Mouse (Mus musculus) CH12.LX (cell line): ENCODE measurements around the gene Pde6b.

Source experiments
- CTCF ChIP-seq, 2 experiments: IDR thresholded peaks in 1 of 2; conservative IDR thresholded peaks in 1 of 2; 2 replicates each; pipeline ENCODE4 v1.5.1; 2011 to 2012; ENCODE audit warnings: low read depth in 2 of 2, low read length in 2 of 2, improper control_type of control experiment in 1 of 2, inconsistent platforms in 1 of 2, mild to moderate bottlenecking in 1 of 2, moderate library complexity in 1 of 2
- MAX ChIP-seq: IDR thresholded peaks from 2 replicates; pipeline ENCODE4 v1.6.1; 2011; ENCODE audit warnings: low read length, improper control_type of control experiment
- MAZ ChIP-seq: IDR thresholded peaks from 2 replicates; pipeline ENCODE4 v1.6.1; 2012; ENCODE audit warnings: low read depth, mild to moderate bottlenecking, inconsistent platforms, low read length, improper control_type of control experiment, moderate library complexity
- MEF2A ChIP-seq: IDR thresholded peaks from 2 replicates; pipeline ENCODE4 v1.6.1; 2014; ENCODE audit warnings: low read depth, mild to moderate bottlenecking, inconsistent platforms, low read length, improper control_type of control experiment, borderline replicate concordance
- MYC ChIP-seq: IDR thresholded peaks from 2 replicates; pipeline ENCODE4 v1.6.1; 2011; ENCODE audit warnings: low read depth, mild to moderate bottlenecking, improper control_type of control experiment, low read length
- POLR2A ChIP-seq: IDR thresholded peaks from 2 replicates; pipeline ENCODE4 v1.6.1; 2011; ENCODE audit warnings: low read depth, mild to moderate bottlenecking, improper control_type of control experiment, low read length
- POLR2AphosphoS2 ChIP-seq: IDR thresholded peaks from 2 replicates; pipeline ENCODE4 v1.6.1; 2011; ENCODE audit warnings: low read depth, low read length, improper control_type of control experiment
- SMC3 ChIP-seq: IDR thresholded peaks from 2 replicates; pipeline ENCODE4 v1.6.1; 2011; ENCODE audit warnings: low read depth, low read length, improper control_type of control experiment
- TCF12 ChIP-seq: IDR thresholded peaks from 2 replicates; pipeline ENCODE4 v1.6.1; 2014; ENCODE audit warnings: low read depth, mild to moderate bottlenecking, inconsistent platforms, low read length, improper control_type of control experiment

DNA sequence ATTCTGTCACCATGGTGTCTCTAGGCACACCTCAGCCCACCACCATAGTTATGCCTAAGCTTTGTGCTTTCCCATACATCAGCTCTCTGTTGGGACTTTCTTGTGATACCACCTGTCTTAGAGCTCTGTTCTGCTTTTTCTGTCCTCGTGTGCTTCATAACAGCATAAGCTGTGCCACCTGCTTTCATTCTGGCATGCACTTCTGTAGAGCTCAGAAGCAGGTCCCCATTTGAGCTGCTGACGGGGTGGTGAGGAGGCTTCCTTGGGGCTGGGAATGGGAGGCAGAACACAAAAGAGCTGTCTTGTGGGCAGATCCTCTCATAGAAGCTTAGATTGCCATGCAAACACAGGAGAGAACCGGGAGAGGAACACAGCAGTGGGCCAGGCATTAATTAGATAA is 87.8 kb downstream of the Pde6b start:
- TF ChIP-seq MAX (no peak), MEF2A (no peak), POLR2A (no peak), MAZ (no peak), SMC3 (no peak), TCF12 (no peak), CTCF (conservative IDR thresholded peaks at IDR 0.05 in 1 of 2, IDR thresholded peaks at IDR 0.05 in 1 of 2; ENCODE audit: low read depth in 2 of 2, low read length in 2 of 2) (no peak), MYC (no peak), POLR2AphosphoS2 (no peak)
